Mouse (Mus musculus) heart, embryonic 14.5 days (tissue): ENCODE measurements around the gene Nps. TPM values are rescaled to one million over a fixed set of nuclear protein-coding genes. Genes with fewer than 3 reads are reported as not detected.
"Not testable (repeated sequence)": the region's sequence is repeated elsewhere in the genome, so short reads cannot be mapped to it uniquely, and the experiment has no call there.

Experiments
- ATAC-seq: fragments of 200-750 bp; cut with Nextera tagmentation; 2 replicates; pipeline ENCODE4 v1.8.0; 2017; ENCODE audit warnings: low read depth, moderate TSS enrichment; ENCODE audit not compliant: insufficient number of reproducible peaks, insufficient read depth, low FRiP score
- H3K27ac ChIP-seq, 2 experiments: fragments of 200-500 bp in 1 of 2; fragments of 300-500 bp in 1 of 2; sonication (generic) in 1 of 2; replicated peaks in 1 of 2; 2 replicates each; pipeline ENCODE4 v1.5.1; 2012 to 2014; ENCODE audit warnings: low read depth in 2 of 2, low read length in 2 of 2, control low read depth in 1 of 2, mild to moderate bottlenecking in 1 of 2, mixed read lengths in 1 of 2; ENCODE audit not compliant: control insufficient read depth in 1 of 2, insufficient read depth in 1 of 2
- H3K27me3 ChIP-seq: fragments of 300-500 bp; sonication (generic); 2 replicates; pipeline ENCODE4 v1.6.1; 2014; ENCODE audit warnings: mild to moderate bottlenecking, low read length, control low read depth; ENCODE audit not compliant: control insufficient read depth, insufficient read depth
- H3K36me3 ChIP-seq: fragments of 300-500 bp; sonication (generic); 2 replicates; pipeline ENCODE4 v1.6.1; 2014; ENCODE audit warnings: mild to moderate bottlenecking, control low read depth, low read length, mixed read lengths; ENCODE audit not compliant: control insufficient read depth, insufficient read depth
- H3K4me1 ChIP-seq, 2 experiments: fragments of 200-500 bp in 1 of 2; fragments of 300-500 bp in 1 of 2; sonication (generic) in 1 of 2; 2 replicates each; pipeline ENCODE4 v1.6.1; 2012 to 2014; ENCODE audit warnings: low read length in 2 of 2, control low read depth in 1 of 2, mixed read lengths in 1 of 2; ENCODE audit not compliant: control insufficient read depth in 2 of 2, insufficient read depth in 2 of 2
- H3K4me2 ChIP-seq: fragments of 300-500 bp; sonication (generic); 2 replicates; pipeline ENCODE4 v1.6.1; 2014; ENCODE audit warnings: mild to moderate bottlenecking, low read length
- H3K4me3 ChIP-seq, 2 experiments: fragments of 200-500 bp in 1 of 2; fragments of 300-500 bp in 1 of 2; sonication (generic) in 1 of 2; 2 replicates each; pipeline ENCODE4 v1.5.1; 2012 to 2014; ENCODE audit warnings: low read length in 2 of 2, mild to moderate bottlenecking in 2 of 2, control low read depth in 1 of 2, low read depth in 1 of 2, moderate library complexity in 1 of 2; ENCODE audit not compliant: control insufficient read depth in 1 of 2, insufficient read depth in 1 of 2
- H3K9ac ChIP-seq: fragments of 300-500 bp; sonication (generic); 2 replicates; pipeline ENCODE4 v1.6.1; 2014; ENCODE audit warnings: mild to moderate bottlenecking, low read length
- H3K9me3 ChIP-seq: fragments of 300-500 bp; sonication (generic); 2 replicates; pipeline ENCODE4 v1.6.1; 2016; ENCODE audit warnings: low read length, control low read depth; ENCODE audit not compliant: control insufficient read depth
- WGBS: fragments of 180-500 bp; shearing (Covaris S2); extraction: QIAGEN DNeasy Blood & Tissue Kit; methylation state at CpG from one replicate; pipeline ENCODE4 v1.1.7; 2014; 5-methylcytosine and 5-hydroxymethylcytosine counted together
- polyA plus RNA-seq: library from polyadenylated mRNA; unstranded; fragments of >200 nt; fragmentation: Nextera tagmentation; extraction: Ambion mirVana; gene quantifications from 2 replicates; pipeline ENCODE4 v1.2.1, GENCODE M21; 2014

Gene Nps
- polyA plus RNA-seq: not detected in 2 replicates

DNA sequence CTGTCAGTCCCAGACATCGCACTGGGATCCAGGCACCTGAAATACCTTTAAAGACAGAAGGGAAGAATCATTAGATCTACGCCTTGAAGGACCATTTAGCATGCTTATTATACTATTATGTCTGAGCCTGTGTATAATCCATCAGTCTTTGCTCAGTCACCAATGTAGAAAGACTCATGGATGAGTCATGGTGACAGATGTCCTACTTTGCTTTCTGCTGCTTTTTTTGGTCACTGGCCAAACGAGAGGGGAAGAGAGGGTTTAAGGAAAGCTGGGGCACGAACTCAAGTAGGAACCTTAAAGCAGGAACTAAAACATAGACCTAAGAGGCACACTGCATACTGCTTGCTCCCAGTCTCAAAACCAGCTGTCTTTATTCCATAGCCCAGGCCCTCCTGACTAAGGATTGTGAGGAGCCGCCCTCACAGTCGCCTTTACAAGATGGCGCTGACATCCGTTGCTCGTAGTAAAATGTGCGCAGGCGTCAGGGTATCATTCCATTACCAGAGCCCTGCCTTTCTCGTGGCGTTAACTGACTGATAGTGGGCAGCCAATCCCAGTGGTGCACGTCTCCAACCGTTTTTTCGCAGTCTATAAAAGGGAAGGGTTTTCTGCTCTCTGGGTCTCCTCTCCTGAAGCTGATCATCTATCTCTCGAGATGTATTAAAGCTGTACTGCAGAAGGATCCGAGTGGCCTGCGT lies at the start of gene Nps:
Nps (plus strand) TSS at position 651 of the 701 bp plus-strand sequence.
- H3K4me2 ChIP-seq, ATAC-seq, H3K9me3 ChIP-seq, H3K4me1 ChIP-seq, H3K27me3 ChIP-seq, H3K36me3 ChIP-seq, H3K27ac ChIP-seq, H3K9ac ChIP-seq, H3K4me3 ChIP-seq: not testable (repeated sequence)
- 85% methylated on average over 19 of the region's 19 CpGs for WGBS

DNA sequence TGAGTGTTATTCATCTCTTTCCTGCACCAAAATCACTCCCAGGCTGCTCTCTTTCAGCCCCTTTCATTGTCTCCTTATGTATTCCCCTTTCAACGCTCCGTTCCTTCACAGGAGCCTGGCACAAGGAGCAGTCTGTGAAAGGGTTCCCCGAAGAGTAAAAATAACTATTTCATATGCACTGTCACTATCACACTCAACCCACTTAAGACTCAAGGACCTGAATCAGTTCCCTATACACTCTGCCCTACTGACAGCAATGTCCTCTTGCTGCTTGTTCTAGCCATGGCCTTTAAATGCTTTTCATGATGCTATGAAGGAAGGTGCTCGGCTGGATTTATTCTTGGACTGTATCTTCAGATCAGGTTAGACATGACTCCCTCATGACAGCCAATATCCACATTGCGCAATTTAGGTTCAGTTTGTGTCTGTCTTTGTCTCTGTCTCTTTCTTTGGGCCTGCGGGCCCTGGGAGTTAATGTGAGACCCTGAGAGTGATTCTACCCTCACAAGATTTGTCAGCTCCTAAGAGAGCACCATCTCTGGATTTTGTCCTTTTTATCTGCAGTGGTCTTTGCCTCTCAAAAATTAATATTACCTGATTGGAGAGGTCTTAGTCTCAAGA lies 49.4 kb upstream of the Nps start:
- 43% methylated on average over 6 of the region's 6 CpGs for WGBS
- Histone ChIP-seq H3K9ac (no peak overlapping the region), H3K27me3 (no peaks in the 10 kb centered on the region), H3K9me3 (no peaks in the 10 kb centered on the region), H3K4me1 (peaks cover 0 to 5% of the 10 kb centered on the region in 2 experiments; a peak in 3 of 4 replicates), H3K4me2 (no peak overlapping the region), H3K36me3 (no peaks in the 10 kb centered on the region), H3K4me3 (no peak overlapping the region), H3K27ac (no peak overlapping the region)
- ATAC-seq: no peak

DNA sequence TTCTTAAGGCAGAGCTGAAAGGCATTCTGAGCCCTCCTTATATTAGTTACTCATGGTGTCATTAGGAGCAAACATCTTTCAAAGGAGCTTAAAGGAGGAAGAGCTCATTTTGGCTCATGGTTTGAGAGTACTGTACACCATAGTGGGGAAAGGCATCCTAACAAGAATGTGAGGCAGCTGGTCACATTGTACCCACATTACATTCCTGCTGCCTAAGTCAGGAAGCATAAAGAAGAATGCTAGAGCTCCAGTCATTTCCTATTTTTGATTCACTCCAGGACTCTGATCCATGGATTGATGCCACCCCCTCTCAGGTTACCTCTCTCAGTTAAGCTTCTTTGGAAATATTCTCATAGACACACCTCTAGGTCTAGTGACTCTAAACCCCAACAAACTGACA lies 48.2 kb upstream of the Nps start:
- no peaks in the 10 kb centered on the region for H3K9me3 ChIP-seq
- H3K27me3 ChIP-seq: no peaks in the 10 kb centered on the region
- no peak overlapping the region for H3K4me3 ChIP-seq
- H3K4me1 ChIP-seq: peaks cover 0 to 5% of the 10 kb centered on the region in 2 experiments; a peak in 2 of 4 replicates
- ATAC-seq: no peak
- H3K36me3 ChIP-seq: no peaks in the 10 kb centered on the region
- no peak overlapping the region for H3K27ac ChIP-seq
- no peak overlapping the region for H3K9ac ChIP-seq
- H3K4me2 ChIP-seq: no peak overlapping the region

DNA sequence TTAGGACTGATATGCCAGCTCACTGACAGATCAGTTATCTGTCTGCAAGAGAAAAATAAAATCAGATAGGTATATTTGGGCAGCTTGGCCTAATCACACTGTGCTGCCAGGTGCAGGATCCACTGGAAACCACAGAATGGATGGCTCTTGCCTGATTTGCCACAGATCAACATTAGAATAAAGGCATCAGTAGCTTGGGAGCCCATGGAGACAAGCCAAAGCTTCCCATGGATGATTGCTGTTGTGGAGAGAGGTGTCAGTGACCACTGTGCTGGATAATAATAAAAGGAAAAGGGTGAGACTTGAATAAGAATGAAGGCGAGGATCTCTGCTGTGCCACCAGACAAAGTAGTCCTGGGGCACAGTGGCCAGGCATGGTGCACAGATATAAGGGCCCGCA lies 47.7 kb upstream of the Nps start:
- H3K4me1 ChIP-seq: peaks cover 0 to 5% of the 10 kb centered on the region in 2 experiments; a peak in 2 of 4 replicates
- ATAC-seq: no peak
- no peaks in the 10 kb centered on the region for H3K27me3 ChIP-seq
- WGBS: 91% methylated on average over 2 of the region's 2 CpGs
- H3K9me3 ChIP-seq: no peaks in the 10 kb centered on the region
- H3K9ac ChIP-seq: no peak overlapping the region
- no peak overlapping the region for H3K4me3 ChIP-seq
- H3K27ac ChIP-seq: no peak overlapping the region
- H3K4me2 ChIP-seq: no peak overlapping the region
- no peaks in the 10 kb centered on the region for H3K36me3 ChIP-seq

DNA sequence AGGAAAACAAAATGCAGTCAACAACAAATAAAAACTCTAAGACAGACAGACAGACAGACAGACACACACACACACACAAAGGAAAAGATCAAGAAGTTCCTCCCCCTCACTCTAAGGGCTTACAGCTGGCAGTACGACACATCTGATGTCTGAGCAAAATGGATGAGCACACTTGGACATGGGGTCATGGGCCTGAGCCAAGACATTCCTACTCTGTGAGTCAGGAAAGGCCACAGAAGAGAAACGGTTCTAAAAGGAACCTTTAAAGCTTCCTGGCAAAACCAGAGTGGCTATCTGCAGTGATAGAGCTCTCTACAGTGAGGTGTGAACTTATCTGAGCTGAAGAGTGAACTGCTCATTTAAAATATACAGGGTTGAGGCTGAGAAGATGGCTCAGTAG lies 46.0 kb upstream of the Nps start:
- H3K4me3 ChIP-seq: no peak overlapping the region
- no peaks in the 10 kb centered on the region for H3K27me3 ChIP-seq
- H3K9ac ChIP-seq: no peak overlapping the region
- peak; percentile 47; the same call in 1 of the 2 replicates for ATAC-seq
- 9% methylated on average over 2 of the region's 2 CpGs for WGBS
- H3K27ac ChIP-seq: no peak overlapping the region
- no peaks in the 10 kb centered on the region for H3K9me3 ChIP-seq
- H3K4me2 ChIP-seq: no peak overlapping the region
- no peaks in the 10 kb centered on the region for H3K36me3 ChIP-seq
- peaks cover 0 to 5% of the 10 kb centered on the region in 2 experiments; a peak in 2 of 4 replicates for H3K4me1 ChIP-seq

DNA sequence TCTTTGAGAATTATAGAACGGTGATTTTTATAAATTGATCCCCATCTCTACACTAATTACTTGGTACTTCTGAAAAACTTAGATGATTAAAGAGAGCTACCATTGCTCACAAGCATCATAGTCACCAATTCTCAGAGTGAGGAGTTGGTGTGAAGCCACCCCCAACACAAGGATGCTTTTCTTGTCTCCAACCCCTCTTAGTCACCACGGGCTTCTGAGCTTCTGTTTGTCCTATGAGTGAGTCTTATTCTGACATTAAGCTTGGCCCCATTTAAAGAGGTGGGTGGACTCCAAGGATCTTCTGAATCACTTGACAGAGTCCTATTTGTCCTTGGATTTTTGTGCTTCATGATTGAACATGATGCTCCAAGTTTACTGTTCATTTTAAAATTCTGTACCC lies 37.0 kb upstream of the Nps start:
- no peaks in the 10 kb centered on the region for H3K9me3 ChIP-seq
- no peaks in the 10 kb centered on the region for H3K4me1 ChIP-seq
- no peak overlapping the region for H3K4me3 ChIP-seq
- no peak overlapping the region for H3K27ac ChIP-seq
- no peaks in the 10 kb centered on the region for H3K36me3 ChIP-seq
- ATAC-seq: no peak
- no peak overlapping the region for H3K9ac ChIP-seq
- H3K27me3 ChIP-seq: no peaks in the 10 kb centered on the region
- 71% methylated on average over 2 of the region's 2 CpGs for WGBS
- no peak overlapping the region for H3K4me2 ChIP-seq

DNA sequence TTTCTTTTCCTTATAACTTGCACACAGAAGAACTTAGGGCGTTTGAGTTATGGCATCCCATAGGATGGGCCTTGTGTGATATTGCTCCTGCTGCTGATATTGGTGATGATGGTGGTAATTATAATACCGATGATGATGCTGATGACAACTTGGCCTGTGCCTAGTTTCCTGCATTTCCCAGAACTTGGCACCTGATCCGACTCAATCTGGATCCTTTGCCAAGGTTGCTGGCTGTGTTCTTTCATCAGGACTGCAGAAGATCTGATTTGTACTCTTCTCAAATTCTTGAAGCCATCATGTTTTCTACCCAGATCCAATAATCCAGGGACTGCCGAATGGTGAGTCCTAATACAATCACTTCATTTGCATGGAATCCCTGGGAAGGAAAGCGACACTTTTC lies 32.5 kb upstream of the Nps start:
- Histone ChIP-seq H3K27ac (no peak overlapping the region), H3K4me1 (no peaks in the 10 kb centered on the region), H3K4me3 (no peak overlapping the region), H3K27me3 (no peaks in the 10 kb centered on the region), H3K9ac (no peak overlapping the region), H3K36me3 (no peaks in the 10 kb centered on the region), H3K4me2 (no peak overlapping the region), H3K9me3 (no peaks in the 10 kb centered on the region)
- WGBS: 68% methylated on average over 5 of the region's 5 CpGs
- no peak for ATAC-seq
